Mouse (Mus musculus) lung, postnatal 4 days (tissue): ENCODE measurements around the gene Hcrtr2.

Experiments used
- DNase-seq, 2 experiments: peaks; one replicate each; pipeline ENCODE4 v3.0.0; 2021

Gene Hcrtr2

GRCm38 (mm10) chr9:76234899-76235298 is 88.8 kb downstream of the Hcrtr2 start:
- DNase-seq, result no peak

GRCm38 (mm10) chr9:76230400-76230799 is 93.3 kb downstream of the Hcrtr2 start:
- peak in 1 of 2 experiments; percentile 35 for DNase-seq

GRCm38 (mm10) chr9:76217178-76217975 is 106.3 kb downstream of the Hcrtr2 start:
- DNase-seq, result no peak

- DNase-seq, result no peak
These were observed 109.0 kb downstream of the Hcrtr2 start for GRCm38 (mm10) chr9:76214678-76215077.

GRCm38 (mm10) chr9:76213557-76213956 is 110.1 kb downstream of the Hcrtr2 start, which contains the start of gene Gfral:
TSS of gene Gfral (minus strand) at chr9:76213657.
- no peak for DNase-seq

- DNase-seq, result no peak
These were observed 126.7 kb downstream of the Hcrtr2 start for GRCm38 (mm10) chr9:76196917-76197316.

- no peak for DNase-seq
These were observed 144.4 kb downstream of the Hcrtr2 start for GRCm38 (mm10) chr9:76179221-76179620.
